Mouse (Mus musculus): ENCODE results near the gene Actl6a. TPM values are rescaled to one million over a fixed set of nuclear protein-coding genes. Genes with fewer than 3 reads are reported as not detected.

Actl6a gene
- polyA plus RNA-seq, 1 experiment from 2014 or later, result 63.9 TPM

GRCm38 (mm10) chr3:32762962-32763361 is 56.9 kb downstream of the Actl6a start:
- Histone ChIP-seq H3K36me3 (replicated peaks; ENCODE audit: control insufficient read depth, insufficient read depth) (no peaks in the 10 kb centered on the region), H3K4me3 (replicated peaks; ENCODE audit: low read length) (no peak overlapping the region), H3K27ac (no peak overlapping the region), H3K4me1 (replicated peaks; ENCODE audit: control insufficient read depth, insufficient read depth, low read length) (no peaks in the 10 kb centered on the region), H3K9ac (no peak overlapping the region), H3K4me2 (replicated peaks) (no peak overlapping the region), H3K9me3 (ENCODE audit: control insufficient read depth, low read length) (no peaks in the 10 kb centered on the region), H3K27me3 (ENCODE audit: control insufficient read depth, insufficient read depth, low read length) (no peaks in the 10 kb centered on the region)
- no peak for DNase-seq (ENCODE audit: low spot score)
- WGBS, result 57% methylated on average over 8 of the region's 8 CpGs
- no peak for ATAC-seq (ENCODE audit: low FRiP score)

GRCm38 (mm10) chr3:32763902-32764301 is 57.8 kb downstream of the Actl6a start:
- no peak overlapping the region for H3K27ac ChIP-seq
- ATAC-seq (ENCODE audit: low FRiP score) (no peak), DNase-seq (ENCODE audit: low spot score) (no peak)
- H3K9ac ChIP-seq, result no peak overlapping the region
- H3K4me3 ChIP-seq (replicated peaks; ENCODE audit: low read length), result no peak overlapping the region
- 53% methylated on average over 7 of the region's 7 CpGs for WGBS
- H3K27me3 ChIP-seq (ENCODE audit: control insufficient read depth, insufficient read depth, low read length), result no peaks in the 10 kb centered on the region
- no peaks in the 10 kb centered on the region for H3K36me3 ChIP-seq (replicated peaks; ENCODE audit: control insufficient read depth, insufficient read depth)
- H3K4me1 ChIP-seq (replicated peaks; ENCODE audit: control insufficient read depth, insufficient read depth, low read length), result no peaks in the 10 kb centered on the region
- no peak overlapping the region for H3K4me2 ChIP-seq (replicated peaks)
- no peaks in the 10 kb centered on the region for H3K9me3 ChIP-seq (ENCODE audit: control insufficient read depth, low read length)

GRCm38 (mm10) chr3:32770781-32771180 is 64.7 kb downstream of the Actl6a start:
- Histone ChIP-seq H3K27ac (no peak overlapping the region), H3K9ac (no peak overlapping the region), H3K4me2 (replicated peaks) (no peak overlapping the region), H3K27me3 (ENCODE audit: control insufficient read depth, insufficient read depth, low read length) (no peaks in the 10 kb centered on the region), H3K4me1 (replicated peaks; ENCODE audit: control insufficient read depth, insufficient read depth, low read length) (no peaks in the 10 kb centered on the region), H3K9me3 (ENCODE audit: control insufficient read depth, low read length) (no peaks in the 10 kb centered on the region), H3K4me3 (replicated peaks; ENCODE audit: low read length) (no peak overlapping the region), H3K36me3 (replicated peaks; ENCODE audit: control insufficient read depth, insufficient read depth) (no peaks in the 10 kb centered on the region)
- ATAC-seq (ENCODE audit: low FRiP score), result no peak
- 90% methylated on average over 2 of the region's 2 CpGs for WGBS
- DNase-seq (ENCODE audit: low spot score), result no peak

Other genes with a start within 250 kb of the Actl6a start
- 0.11 TPM in 1 of 2 replicates, not detected in the other for gene Kcnmb3, start 214.1 kb upstream of the Actl6a start, polyA plus RNA-seq (2014; fragmentation: Nextera tagmentation; extraction: Ambion mirVana)
- gene Zfp639, start 196.0 kb upstream of the Actl6a start, polyA plus RNA-seq (2014; fragmentation: Nextera tagmentation; extraction: Ambion mirVana), result 39.6 and 44.1 TPM in 2 replicates
- 34.6 and 41.7 TPM in 2 replicates for gene Mfn1, start 176.8 kb upstream of the Actl6a start, polyA plus RNA-seq (2014; fragmentation: Nextera tagmentation; extraction: Ambion mirVana)
- 101 and 108 TPM in 2 replicates for gene Gnb4, start 89.7 kb upstream of the Actl6a start, polyA plus RNA-seq (2014; fragmentation: Nextera tagmentation; extraction: Ambion mirVana)
- 336 and 395 TPM in 2 replicates for gene Ndufb5, start 30.7 kb downstream of the Actl6a start, polyA plus RNA-seq (2014; fragmentation: Nextera tagmentation; extraction: Ambion mirVana)
- gene Mrpl47, start 31.3 kb downstream of the Actl6a start, polyA plus RNA-seq (2014; fragmentation: Nextera tagmentation; extraction: Ambion mirVana), result 28.8 and 33.2 TPM in 2 replicates
- 12.2 and 13.8 TPM in 2 replicates for gene Usp13, start 111.2 kb downstream of the Actl6a start, polyA plus RNA-seq (2014; fragmentation: Nextera tagmentation; extraction: Ambion mirVana)

Measured in hindbrain, embryonic 14.5 days (tissue).